Mouse (Mus musculus) G1E (cell line): ENCODE results near the gene Gm27029.

Experiments used
- CTCF ChIP-seq: IDR thresholded peaks from 2 replicates; pipeline ENCODE4 v1.5.1; 2012; ENCODE audit warnings: low read depth, low read length, inconsistent platforms, mixed read lengths
- POLR2AphosphoS5 ChIP-seq: IDR thresholded peaks from 2 replicates; pipeline ENCODE4 v1.6.1; 2012; ENCODE audit warnings: low read depth, low read length, inconsistent platforms; ENCODE audit not compliant: insufficient replicate concordance

- TF ChIP-seq CTCF: no peak
- no peak for TF ChIP-seq POLR2AphosphoS5
These were observed 37.5 kb upstream of the Gm27029 start for GRCm38 (mm10) chr11:101462141-101462540.
